Mouse (Mus musculus) embryo, embryonic 10.5 days (tissue): ENCODE measurements around the gene Pkp4.
"Not testable (repeated sequence)": the region's sequence is repeated elsewhere in the genome, so short reads cannot be mapped to it uniquely, and the experiment has no call there.

Source experiments
- DNase-seq: peaks from one replicate; pipeline ENCODE4 v3.0.0-alpha.2; 2015; ENCODE audit warnings: low spot score

The Pkp4 gene

GRCm38 (mm10) chr2:59383852-59384776 is 223.5 kb downstream of the Pkp4 start:
- no peak for DNase-seq

GRCm38 (mm10) chr2:59385211-59385935 is 224.7 kb downstream of the Pkp4 start:
- DNase-seq: no peak

- DNase-seq: no peak
Measured at GRCm38 (mm10) chr2:59389971-59390370, 229.3 kb downstream of the Pkp4 start.

- DNase-seq: no peak
Measured at GRCm38 (mm10) chr2:59393177-59393576, 232.5 kb downstream of the Pkp4 start.

GRCm38 (mm10) chr2:59394651-59395050 is 234.0 kb downstream of the Pkp4 start:
- DNase-seq: no peak

GRCm38 (mm10) chr2:59395160-59395650 is 234.6 kb downstream of the Pkp4 start:
- DNase-seq: not testable (repeated sequence)

- no peak for DNase-seq
Measured at GRCm38 (mm10) chr2:59396555-59396954, 235.9 kb downstream of the Pkp4 start.

GRCm38 (mm10) chr2:59397531-59397930 is 236.9 kb downstream of the Pkp4 start:
- no peak for DNase-seq

GRCm38 (mm10) chr2:59400901-59401378 is 240.3 kb downstream of the Pkp4 start:
- DNase-seq: no peak

GRCm38 (mm10) chr2:59401841-59402461 is 241.3 kb downstream of the Pkp4 start:
- no peak for DNase-seq

GRCm38 (mm10) chr2:59404022-59404421 is 243.4 kb downstream of the Pkp4 start:
- no peak for DNase-seq
